Mouse (Mus musculus): Measurements from ENCODE around the gene Pax5.

Gene Pax5

GRCm38 (mm10) chr4:44705151-44705550 is 5.1 kb downstream of the Pax5 start:
- no peak for DNase-seq

GRCm38 (mm10) chr4:44704369-44704745 is 5.9 kb downstream of the Pax5 start:
- DNase-seq = peak; percentile 86

GRCm38 (mm10) chr4:44703686-44704368 is 6.5 kb downstream of the Pax5 start:
- DNase-seq = no peak

- DNase-seq = no peak
These were observed 7.2 kb downstream of the Pax5 start for GRCm38 (mm10) chr4:44702891-44703685.

GRCm38 (mm10) chr4:44702011-44702527 is 8.2 kb downstream of the Pax5 start:
- DNase-seq = no peak

GRCm38 (mm10) chr4:44701513-44701912 is 8.8 kb downstream of the Pax5 start:
- DNase-seq = no peak

- DNase-seq = no peak
These were observed 13.6 kb downstream of the Pax5 start for GRCm38 (mm10) chr4:44696676-44697075.

GRCm38 (mm10) chr4:44694369-44694768 is 15.9 kb downstream of the Pax5 start:
- DNase-seq = no peak

- DNase-seq = no peak
These were observed 24.7 kb downstream of the Pax5 start for GRCm38 (mm10) chr4:44685582-44685981.

- no peak for DNase-seq
These were observed 29.9 kb downstream of the Pax5 start for GRCm38 (mm10) chr4:44680242-44680897.

- DNase-seq = no peak
These were observed 31.6 kb downstream of the Pax5 start for GRCm38 (mm10) chr4:44678641-44679040.

GRCm38 (mm10) chr4:44678026-44678425 is 32.3 kb downstream of the Pax5 start:
- DNase-seq = no peak

GRCm38 (mm10) chr4:44674973-44675372 is 35.3 kb downstream of the Pax5 start:
- no peak for DNase-seq

- no peak for DNase-seq
These were observed 36.6 kb downstream of the Pax5 start for GRCm38 (mm10) chr4:44673726-44674125.

GRCm38 (mm10) chr4:44672216-44672937 is 37.9 kb downstream of the Pax5 start:
- no peak for DNase-seq

- no peak for DNase-seq
These were observed 38.8 kb downstream of the Pax5 start for GRCm38 (mm10) chr4:44671486-44671885.

GRCm38 (mm10) chr4:44671035-44671434 is 39.3 kb downstream of the Pax5 start:
- no peak for DNase-seq

GRCm38 (mm10) chr4:44670380-44670779 is 39.9 kb downstream of the Pax5 start:
- no peak for DNase-seq

- peak; percentile 18 for DNase-seq
These were observed 40.7 kb downstream of the Pax5 start for GRCm38 (mm10) chr4:44669485-44670181.

GRCm38 (mm10) chr4:44668574-44668973 is 41.7 kb downstream of the Pax5 start:
- no peak for DNase-seq

- DNase-seq = no peak
These were observed 42.1 kb downstream of the Pax5 start for GRCm38 (mm10) chr4:44668172-44668571.

- no peak for DNase-seq
These were observed 42.9 kb downstream of the Pax5 start for GRCm38 (mm10) chr4:44667369-44667768.

- no peak for DNase-seq
These were observed 45.6 kb downstream of the Pax5 start for GRCm38 (mm10) chr4:44664767-44665056.

Data from thymus, postnatal 25 days (tissue).